Mouse (Mus musculus) hindbrain, embryonic 14.5 days (tissue): Measurements from ENCODE around the gene Mfsd14a. TPM values are rescaled to one million over a fixed set of nuclear protein-coding genes. Genes with fewer than 3 reads are reported as not detected.

Experiments
- ATAC-seq: fragments of 200-750 bp; cut with Nextera tagmentation; 2 replicates; pipeline ENCODE4 v1.8.0; 2017; ENCODE audit warnings: moderate number of reproducible peaks, mild to moderate bottlenecking, moderate TSS enrichment, moderate library complexity; ENCODE audit not compliant: low FRiP score
- DNase-seq: peaks from one replicate; pipeline ENCODE4 v3.0.0-alpha.2; 2015; ENCODE audit warnings: low spot score
- H3K27ac ChIP-seq: fragments of 300-500 bp; sonication (generic); 2 replicates; pipeline ENCODE4 v1.5.1; 2014; ENCODE audit warnings: mild to moderate bottlenecking, moderate library complexity
- H3K27me3 ChIP-seq: fragments of 300-500 bp; sonication (generic); 2 replicates; pipeline ENCODE4 v1.6.1; 2014; ENCODE audit warnings: mild to moderate bottlenecking, low read length, mixed read lengths; ENCODE audit not compliant: control insufficient read depth, insufficient read depth
- H3K36me3 ChIP-seq: fragments of 300-500 bp; sonication (generic); replicated peaks from 2 replicates; pipeline ENCODE4 v1.6.1; 2014; ENCODE audit not compliant: control insufficient read depth, insufficient read depth
- H3K4me1 ChIP-seq: fragments of 300-500 bp; sonication (generic); replicated peaks from 2 replicates; pipeline ENCODE4 v1.6.1; 2014; ENCODE audit warnings: antibody characterized with exemption, low read length, mixed read lengths; ENCODE audit not compliant: control insufficient read depth, insufficient read depth
- H3K4me2 ChIP-seq: fragments of 300-500 bp; sonication (generic); replicated peaks from 2 replicates; pipeline ENCODE4 v1.6.1; 2014; ENCODE audit warnings: mild to moderate bottlenecking, moderate library complexity
- H3K4me3 ChIP-seq: fragments of 300-500 bp; sonication (generic); replicated peaks from 2 replicates; pipeline ENCODE4 v1.5.1; 2014; ENCODE audit warnings: mild to moderate bottlenecking, low read length
- H3K9ac ChIP-seq: fragments of 300-500 bp; sonication (generic); 2 replicates; pipeline ENCODE4 v1.6.1; 2014
- H3K9me3 ChIP-seq: fragments of 300-500 bp; sonication (generic); 2 replicates; pipeline ENCODE4 v1.6.1; 2016; ENCODE audit warnings: low read length; ENCODE audit not compliant: control insufficient read depth
- WGBS: fragments of 180-500 bp; shearing (Covaris S2); extraction: QIAGEN DNeasy Blood & Tissue Kit; methylation state at CpG from one replicate; pipeline ENCODE4 v1.1.7; 2014; 5-methylcytosine and 5-hydroxymethylcytosine counted together
- polyA plus RNA-seq: library from polyadenylated mRNA; unstranded; fragments of >200 nt; fragmentation: Nextera tagmentation; extraction: Ambion mirVana; gene quantifications from 2 replicates; pipeline ENCODE4 v1.2.1, GENCODE M21; 2014

Gene Mfsd14a
- polyA plus RNA-seq, 1 experiment from 2014 or later, result 71.2 TPM

GRCm38 (mm10) chr3:116620636-116621370 is 41.7 kb downstream of the Mfsd14a start:
- Histone ChIP-seq H3K27ac (no peak overlapping the region), H3K4me1 (no peaks in the 10 kb centered on the region), H3K4me2 (no peak overlapping the region), H3K4me3 (no peak overlapping the region), H3K36me3 (peaks cover 47% of the 10 kb centered on the region), H3K27me3 (no peaks in the 10 kb centered on the region), H3K9ac (no peak overlapping the region), H3K9me3 (no peaks in the 10 kb centered on the region)
- DNase-seq (no peak), ATAC-seq (no peak)
- 92% methylated on average over 7 of the region's 7 CpGs for WGBS

- Histone ChIP-seq H3K27me3 (no peaks in the 10 kb centered on the region), H3K36me3 (peaks cover 67% of the 10 kb centered on the region), H3K4me1 (no peaks in the 10 kb centered on the region), H3K4me3 (no peak overlapping the region), H3K4me2 (no peak overlapping the region), H3K9ac (no peak overlapping the region), H3K9me3 (no peaks in the 10 kb centered on the region), H3K27ac (no peak overlapping the region)
- no peak for DNase-seq
- WGBS, result 86% methylated on average over 6 of the region's 6 CpGs
- ATAC-seq, result no peak
Observed at GRCm38 (mm10) chr3:116618855-116619254, 43.6 kb downstream of the Mfsd14a start.

GRCm38 (mm10) chr3:116615318-116616068 is 47.0 kb downstream of the Mfsd14a start:
- no peak for DNase-seq
- no peak overlapping the region for H3K4me2 ChIP-seq
- ATAC-seq, result no peak
- H3K4me1 ChIP-seq, result no peaks in the 10 kb centered on the region
- H3K27me3 ChIP-seq, result no peaks in the 10 kb centered on the region
- no peaks in the 10 kb centered on the region for H3K9me3 ChIP-seq
- H3K4me3 ChIP-seq, result no peak overlapping the region
- H3K9ac ChIP-seq, result no peak overlapping the region
- peaks cover 70% of the 10 kb centered on the region for H3K36me3 ChIP-seq
- 91% methylated on average over 8 of the region's 8 CpGs for WGBS
- H3K27ac ChIP-seq, result no peak overlapping the region

GRCm38 (mm10) chr3:116614295-116614892 is 48.1 kb downstream of the Mfsd14a start, which contains the start of gene Trmt13:
Gene Trmt13 (minus strand): TSS chr3:116614587.
- ATAC-seq (no peak), DNase-seq (no peak)
- no peaks in the 10 kb centered on the region for H3K4me1 ChIP-seq
- 81% methylated on average over 10 of the region's 10 CpGs for WGBS
- no peaks in the 10 kb centered on the region for H3K27me3 ChIP-seq
- no peak within 1 kb of the TSS for H3K4me3 ChIP-seq
- H3K9me3 ChIP-seq, result no peaks in the 10 kb centered on the region
- H3K36me3 ChIP-seq, result peaks cover 68% of the 10 kb centered on the region
- H3K27ac ChIP-seq, result no peak within 1 kb of the TSS
- H3K4me2 ChIP-seq, result no peak within 1 kb of the TSS
- H3K9ac ChIP-seq, result no peak within 1 kb of the TSS

- WGBS, result 66% methylated on average over 9 of the region's 9 CpGs
- no peak overlapping the region for H3K4me3 ChIP-seq
- H3K27ac ChIP-seq, result no peak overlapping the region
- H3K9me3 ChIP-seq, result no peaks in the 10 kb centered on the region
- H3K9ac ChIP-seq, result no peak overlapping the region
- H3K27me3 ChIP-seq, result no peaks in the 10 kb centered on the region
- no peaks in the 10 kb centered on the region for H3K4me1 ChIP-seq
- ATAC-seq, result no peak
- DNase-seq, result no peak
- peaks cover 26% of the 10 kb centered on the region for H3K36me3 ChIP-seq
- H3K4me2 ChIP-seq, result no peak overlapping the region
Observed at GRCm38 (mm10) chr3:116604570-116604969, 57.9 kb downstream of the Mfsd14a start.

- Histone ChIP-seq H3K4me1 (no peaks in the 10 kb centered on the region), H3K9ac (no peak overlapping the region), H3K9me3 (no peaks in the 10 kb centered on the region), H3K36me3 (peaks cover 5% of the 10 kb centered on the region; the same call in 1 of the 2 replicates), H3K4me2 (no peak overlapping the region), H3K4me3 (no peak overlapping the region), H3K27me3 (no peaks in the 10 kb centered on the region), H3K27ac (no peak overlapping the region)
- no peak for ATAC-seq
- 90% methylated on average over 5 of the region's 5 CpGs for WGBS
- DNase-seq, result no peak
Observed at GRCm38 (mm10) chr3:116601781-116602180, 60.7 kb downstream of the Mfsd14a start.

GRCm38 (mm10) chr3:116601005-116601404 is 61.5 kb downstream of the Mfsd14a start:
- no peak overlapping the region for H3K27ac ChIP-seq
- DNase-seq (no peak), ATAC-seq (no peak)
- peaks cover under 1% of the 10 kb centered on the region; the same call in 1 of the 2 replicates for H3K4me1 ChIP-seq
- no peaks in the 10 kb centered on the region for H3K36me3 ChIP-seq
- H3K9ac ChIP-seq, result no peak overlapping the region
- H3K9me3 ChIP-seq, result no peaks in the 10 kb centered on the region
- no peak overlapping the region for H3K4me2 ChIP-seq
- WGBS, result 93% methylated on average over 5 of the region's 5 CpGs
- no peaks in the 10 kb centered on the region for H3K27me3 ChIP-seq
- H3K4me3 ChIP-seq, result no peak overlapping the region

GRCm38 (mm10) chr3:116599705-116600104 is 62.8 kb downstream of the Mfsd14a start:
- no peak overlapping the region for H3K4me3 ChIP-seq
- ATAC-seq, result no peak
- H3K4me1 ChIP-seq, result peaks cover 8% of the 10 kb centered on the region; the same call in 1 of the 2 replicates
- no peak overlapping the region for H3K9ac ChIP-seq
- DNase-seq, result no peak
- H3K27me3 ChIP-seq, result no peaks in the 10 kb centered on the region
- H3K9me3 ChIP-seq, result no peaks in the 10 kb centered on the region
- no peak overlapping the region for H3K27ac ChIP-seq
- H3K36me3 ChIP-seq, result no peaks in the 10 kb centered on the region
- H3K4me2 ChIP-seq, result no peak overlapping the region
- 93% methylated on average over 2 of the region's 2 CpGs for WGBS

GRCm38 (mm10) chr3:116595603-116595991 is 66.9 kb downstream of the Mfsd14a start:
- peaks cover 13% of the 10 kb centered on the region for H3K36me3 ChIP-seq

More at GRCm38 (mm10) chr3:116595603-116595991, 66.9 kb downstream of the Mfsd14a start:
- Histone ChIP-seq H3K4me1 (peaks cover 8% of the 10 kb centered on the region; the same call in 1 of the 2 replicates), H3K27me3 (no peaks in the 10 kb centered on the region), H3K9ac (peak overlapping the region; percentile 71), H3K27ac (no peak overlapping the region), H3K9me3 (no peaks in the 10 kb centered on the region), H3K4me3 (peak overlapping the region; percentile 68), H3K4me2 (peak overlapping the region; percentile 70)
- DNase-seq (no peak), ATAC-seq (no peak)
- WGBS, result 11% methylated on average over 10 of the region's 10 CpGs
